Mouse (Mus musculus): ENCODE data around the gene Rftn2. TPM values are rescaled to one million over a fixed set of nuclear protein-coding genes. Genes with fewer than 3 reads are reported as not detected.

Rftn2 gene
- polyA plus RNA-seq (2014; fragmentation: Nextera tagmentation; extraction: Ambion mirVana) = 9.4 and 14.8 TPM in 2 replicates

GRCm38 (mm10) chr1:55226011-55226857, at the start of gene Rftn2:
Rftn2 (minus strand) TSS chr1:55226782.
- WGBS = 3% methylated on average over 26 of the region's 26 CpGs
- no peaks in the 10 kb centered on the region for H3K9me3 ChIP-seq (ENCODE audit: control insufficient read depth, low read length)
- DNase-seq (ENCODE audit: low spot score) (peak; percentile 74), ATAC-seq (replicated peaks; ENCODE audit: low FRiP score, low TSS enrichment, low read depth) (0 out of 2 replicates have a peak, but pooled peaks have one; percentile 67)
- H3K4me2 ChIP-seq (ENCODE audit: low read length) = peak within 1 kb of the TSS; percentile 51
- H3K27me3 ChIP-seq (replicated peaks; ENCODE audit: control insufficient read depth, insufficient read depth, low read length) = no peaks in the 10 kb centered on the region
- peak within 1 kb of the TSS; percentile 63 for H3K9ac ChIP-seq (ENCODE audit: low read length)
- no peaks in the 10 kb centered on the region for H3K36me3 ChIP-seq (ENCODE audit: control insufficient read depth, insufficient read depth, low read length)
- H3K27ac ChIP-seq (ENCODE audit: low read depth) = peak within 1 kb of the TSS; percentile 78
- H3K4me3 ChIP-seq (ENCODE audit: low read depth, low read length) = peak within 1 kb of the TSS; percentile 52
- peaks cover 12% of the 10 kb centered on the region; the same call in 1 of the 2 replicates for H3K4me1 ChIP-seq (replicated peaks; ENCODE audit: control insufficient read depth, insufficient read depth, low read length)

- Histone ChIP-seq H3K27ac (ENCODE audit: low read depth) (no peak overlapping the region), H3K4me2 (ENCODE audit: low read length) (no peak overlapping the region), H3K9ac (ENCODE audit: low read length) (no peak overlapping the region), H3K9me3 (ENCODE audit: control insufficient read depth, low read length) (no peaks in the 10 kb centered on the region), H3K4me3 (ENCODE audit: low read depth, low read length) (no peak overlapping the region), H3K4me1 (replicated peaks; ENCODE audit: control insufficient read depth, insufficient read depth, low read length) (no peaks in the 10 kb centered on the region), H3K27me3 (replicated peaks; ENCODE audit: control insufficient read depth, insufficient read depth, low read length) (no peaks in the 10 kb centered on the region), H3K36me3 (ENCODE audit: control insufficient read depth, insufficient read depth, low read length) (no peaks in the 10 kb centered on the region)
- 64% methylated on average over 2 of the region's 2 CpGs for WGBS
- DNase-seq (ENCODE audit: low spot score) = no peak
- no peak for ATAC-seq (replicated peaks; ENCODE audit: low FRiP score, low TSS enrichment, low read depth)
These were observed 38.9 kb upstream of the Rftn2 start for GRCm38 (mm10) chr1:55265447-55265846.

- Histone ChIP-seq H3K4me3 (ENCODE audit: low read depth, low read length) (no peak overlapping the region), H3K27me3 (replicated peaks; ENCODE audit: control insufficient read depth, insufficient read depth, low read length) (no peaks in the 10 kb centered on the region), H3K27ac (ENCODE audit: low read depth) (no peak overlapping the region), H3K9me3 (ENCODE audit: control insufficient read depth, low read length) (no peaks in the 10 kb centered on the region), H3K4me2 (ENCODE audit: low read length) (no peak overlapping the region), H3K36me3 (ENCODE audit: control insufficient read depth, insufficient read depth, low read length) (no peaks in the 10 kb centered on the region), H3K4me1 (replicated peaks; ENCODE audit: control insufficient read depth, insufficient read depth, low read length) (no peaks in the 10 kb centered on the region), H3K9ac (ENCODE audit: low read length) (no peak overlapping the region)
- 51% methylated on average over 2 of the region's 2 CpGs for WGBS
- ATAC-seq (replicated peaks; ENCODE audit: low FRiP score, low TSS enrichment, low read depth) (no peak), DNase-seq (ENCODE audit: low spot score) (no peak)
These were observed 37.8 kb upstream of the Rftn2 start for GRCm38 (mm10) chr1:55264385-55264784.

GRCm38 (mm10) chr1:55246374-55246773, 19.8 kb upstream of the Rftn2 start:
- no peak overlapping the region for H3K9ac ChIP-seq (ENCODE audit: low read length)
- H3K4me1 ChIP-seq (replicated peaks; ENCODE audit: control insufficient read depth, insufficient read depth, low read length) = no peaks in the 10 kb centered on the region
- H3K27ac ChIP-seq (ENCODE audit: low read depth) = no peak overlapping the region
- H3K36me3 ChIP-seq (ENCODE audit: control insufficient read depth, insufficient read depth, low read length) = no peaks in the 10 kb centered on the region
- no peak for DNase-seq (ENCODE audit: low spot score)
- 83% methylated on average over 2 of the region's 2 CpGs for WGBS
- no peak overlapping the region for H3K4me3 ChIP-seq (ENCODE audit: low read depth, low read length)
- no peaks in the 10 kb centered on the region for H3K27me3 ChIP-seq (replicated peaks; ENCODE audit: control insufficient read depth, insufficient read depth, low read length)
- no peak overlapping the region for H3K4me2 ChIP-seq (ENCODE audit: low read length)
- H3K9me3 ChIP-seq (ENCODE audit: control insufficient read depth, low read length) = no peaks in the 10 kb centered on the region
- ATAC-seq (replicated peaks; ENCODE audit: low FRiP score, low TSS enrichment, low read depth) = no peak

- H3K36me3 ChIP-seq (ENCODE audit: control insufficient read depth, insufficient read depth, low read length) = no peaks in the 10 kb centered on the region
- DNase-seq (ENCODE audit: low spot score) (no peak), ATAC-seq (replicated peaks; ENCODE audit: low FRiP score, low TSS enrichment, low read depth) (no peak)
- H3K27me3 ChIP-seq (replicated peaks; ENCODE audit: control insufficient read depth, insufficient read depth, low read length) = no peaks in the 10 kb centered on the region
- WGBS = 0% methylated on average over 1 of the region's 1 CpGs
- H3K4me2 ChIP-seq (ENCODE audit: low read length) = peak overlapping the region; percentile 96
- H3K4me1 ChIP-seq (replicated peaks; ENCODE audit: control insufficient read depth, insufficient read depth, low read length) = peaks cover 16% of the 10 kb centered on the region
- H3K9me3 ChIP-seq (ENCODE audit: control insufficient read depth, low read length) = no peaks in the 10 kb centered on the region
- H3K4me3 ChIP-seq (ENCODE audit: low read depth, low read length) = peak overlapping the region; percentile 93; the same call in 1 of the 2 replicates
- no peak overlapping the region for H3K27ac ChIP-seq (ENCODE audit: low read depth)
- H3K9ac ChIP-seq (ENCODE audit: low read length) = no peak overlapping the region
These were observed 12.7 kb upstream of the Rftn2 start for GRCm38 (mm10) chr1:55239237-55239636.

- Histone ChIP-seq H3K4me3 (ENCODE audit: low read depth, low read length) (peak overlapping the region; percentile 93), H3K36me3 (ENCODE audit: control insufficient read depth, insufficient read depth, low read length) (no peaks in the 10 kb centered on the region), H3K9ac (ENCODE audit: low read length) (peak overlapping the region; percentile 66), H3K27ac (ENCODE audit: low read depth) (no peak overlapping the region), H3K9me3 (ENCODE audit: control insufficient read depth, low read length) (no peaks in the 10 kb centered on the region), H3K27me3 (replicated peaks; ENCODE audit: control insufficient read depth, insufficient read depth, low read length) (no peaks in the 10 kb centered on the region), H3K4me1 (replicated peaks; ENCODE audit: control insufficient read depth, insufficient read depth, low read length) (peaks cover 16% of the 10 kb centered on the region), H3K4me2 (ENCODE audit: low read length) (peak overlapping the region; percentile 96)
- WGBS = 37% methylated on average over 13 of the region's 13 CpGs
- DNase-seq (ENCODE audit: low spot score) (no peak), ATAC-seq (replicated peaks; ENCODE audit: low FRiP score, low TSS enrichment, low read depth) (no peak)
These were observed 11.9 kb upstream of the Rftn2 start for GRCm38 (mm10) chr1:55238496-55238895.

GRCm38 (mm10) chr1:55237643-55238161, 11.1 kb upstream of the Rftn2 start:
- H3K4me2 ChIP-seq (ENCODE audit: low read length) = peak overlapping the region; percentile 96
- H3K9me3 ChIP-seq (ENCODE audit: control insufficient read depth, low read length) = no peaks in the 10 kb centered on the region
- peaks cover 16% of the 10 kb centered on the region for H3K4me1 ChIP-seq (replicated peaks; ENCODE audit: control insufficient read depth, insufficient read depth, low read length)
- H3K27ac ChIP-seq (ENCODE audit: low read depth) = peak overlapping the region; percentile 8; the same call in 1 of the 2 replicates
- under 1% methylated on average over 23 of the region's 23 CpGs for WGBS
- no peaks in the 10 kb centered on the region for H3K27me3 ChIP-seq (replicated peaks; ENCODE audit: control insufficient read depth, insufficient read depth, low read length)
- H3K9ac ChIP-seq (ENCODE audit: low read length) = peak overlapping the region; percentile 66
- peak; percentile 52 for ATAC-seq (replicated peaks; ENCODE audit: low FRiP score, low TSS enrichment, low read depth)
- no peaks in the 10 kb centered on the region for H3K36me3 ChIP-seq (ENCODE audit: control insufficient read depth, insufficient read depth, low read length)
- peak overlapping the region; percentile 93 for H3K4me3 ChIP-seq (ENCODE audit: low read depth, low read length)
- DNase-seq (ENCODE audit: low spot score) = peak; percentile 75

- peak within 1 kb of the TSS; percentile 66 for H3K9ac ChIP-seq (ENCODE audit: low read length)
- peaks cover 16% of the 10 kb centered on the region for H3K4me1 ChIP-seq (replicated peaks; ENCODE audit: control insufficient read depth, insufficient read depth, low read length)
- ATAC-seq (replicated peaks; ENCODE audit: low FRiP score, low TSS enrichment, low read depth) (peak; percentile 99), DNase-seq (ENCODE audit: low spot score) (peak; percentile 90)
- no peaks in the 10 kb centered on the region for H3K36me3 ChIP-seq (ENCODE audit: control insufficient read depth, insufficient read depth, low read length)
- peak within 1 kb of the TSS; percentile 93 for H3K4me3 ChIP-seq (ENCODE audit: low read depth, low read length)
- H3K27me3 ChIP-seq (replicated peaks; ENCODE audit: control insufficient read depth, insufficient read depth, low read length) = no peaks in the 10 kb centered on the region
- no peaks in the 10 kb centered on the region for H3K9me3 ChIP-seq (ENCODE audit: control insufficient read depth, low read length)
- under 1% methylated on average over 82 of the region's 82 CpGs for WGBS
- H3K27ac ChIP-seq (ENCODE audit: low read depth) = peak within 1 kb of the TSS; percentile 8; the same call in 1 of the 2 replicates
- H3K4me2 ChIP-seq (ENCODE audit: low read length) = peak within 1 kb of the TSS; percentile 96
These were observed 10.5 kb upstream of the Rftn2 start, which contains the start of gene Mars2 for GRCm38 (mm10) chr1:55236890-55237642. Mars2 (plus strand) TSS chr1:55237177.

Data from intestine, embryonic 14.5 days (tissue).